Mouse (Mus musculus) liver, embryonic 13.5 days (tissue): ENCODE measurements around the gene Bach2. TPM values are rescaled to one million over a fixed set of nuclear protein-coding genes. Genes with fewer than 3 reads are reported as not detected.

Experiments used
- ATAC-seq: fragments of 200-750 bp; cut with Nextera tagmentation; 2 replicates; pipeline ENCODE4 v1.8.0; 2017; ENCODE audit warnings: low read depth, mild to moderate bottlenecking, moderate number of reproducible peaks, moderate library complexity
- DNase-seq: peaks from one replicate; pipeline ENCODE4 v3.0.0; 2022
- H3K27ac ChIP-seq: fragments of 300-500 bp; sonication (generic); 2 replicates; pipeline ENCODE4 v1.5.1; 2015; ENCODE audit warnings: moderate library complexity, mild to moderate bottlenecking, inconsistent platforms
- H3K27me3 ChIP-seq: fragments of 300-500 bp; sonication (generic); 2 replicates; pipeline ENCODE4 v1.6.1; 2015; ENCODE audit warnings: mild to moderate bottlenecking, inconsistent platforms
- H3K36me3 ChIP-seq: fragments of 300-500 bp; sonication (generic); 2 replicates; pipeline ENCODE4 v1.6.1; 2015; ENCODE audit warnings: mild to moderate bottlenecking, inconsistent platforms
- H3K4me1 ChIP-seq: fragments of 300-500 bp; sonication (generic); replicated peaks from 2 replicates; pipeline ENCODE4 v1.6.1; 2015; ENCODE audit warnings: inconsistent platforms
- H3K4me2 ChIP-seq: fragments of 300-500 bp; sonication (generic); 2 replicates; pipeline ENCODE4 v1.6.1; 2015; ENCODE audit warnings: inconsistent platforms, mild to moderate bottlenecking, moderate library complexity
- H3K4me3 ChIP-seq: fragments of 300-500 bp; sonication (generic); replicated peaks from 2 replicates; pipeline ENCODE4 v1.5.1; 2015; ENCODE audit warnings: mild to moderate bottlenecking, inconsistent platforms
- H3K9ac ChIP-seq: fragments of 300-500 bp; sonication (generic); 2 replicates; pipeline ENCODE4 v1.6.1; 2015; ENCODE audit warnings: mild to moderate bottlenecking, inconsistent platforms
- H3K9me3 ChIP-seq: fragments of 300-500 bp; sonication (generic); replicated peaks from 2 replicates; pipeline ENCODE4 v1.6.1; 2016; ENCODE audit warnings: inconsistent platforms
- WGBS: fragments of 180-500 bp; shearing (Covaris S2); methylation state at CpG from one replicate; pipeline ENCODE4 v1.1.7; 2015; ENCODE audit not compliant: insufficient replicate concordance; 5-methylcytosine and 5-hydroxymethylcytosine counted together
- polyA plus RNA-seq: library from polyadenylated mRNA; unstranded; fragments of >200 nt; fragmentation: Nextera tagmentation; extraction: Ambion mirVana; gene quantifications from 2 replicates; pipeline ENCODE4 v1.2.1, GENCODE M21; 2015

Bach2 gene
- polyA plus RNA-seq, 1 experiment from 2014 or later = 1.2 TPM

GRCm38 (mm10) chr4:32209995-32210394 lies 28.6 kb upstream of the Bach2 start:
- no peaks in the 10 kb centered on the region for H3K27me3 ChIP-seq
- ATAC-seq (no peak), DNase-seq (no peak)
- no peaks in the 10 kb centered on the region for H3K36me3 ChIP-seq
- H3K4me2 ChIP-seq = no peak overlapping the region
- peaks cover 38% of the 10 kb centered on the region for H3K4me1 ChIP-seq
- no peak overlapping the region for H3K4me3 ChIP-seq
- H3K9me3 ChIP-seq = no peaks in the 10 kb centered on the region
- 49% methylated on average over 2 of the region's 2 CpGs for WGBS
- H3K9ac ChIP-seq = no peak overlapping the region
- H3K27ac ChIP-seq = no peak overlapping the region

GRCm38 (mm10) chr4:32210424-32211184 lies 28.0 kb upstream of the Bach2 start:
- no peak overlapping the region for H3K4me2 ChIP-seq
- no peaks in the 10 kb centered on the region for H3K36me3 ChIP-seq
- WGBS = 59% methylated on average over 9 of the region's 9 CpGs
- H3K27me3 ChIP-seq = no peaks in the 10 kb centered on the region
- DNase-seq (no peak), ATAC-seq (no peak)
- no peak overlapping the region for H3K4me3 ChIP-seq
- H3K9me3 ChIP-seq = no peaks in the 10 kb centered on the region
- no peak overlapping the region for H3K27ac ChIP-seq
- H3K4me1 ChIP-seq = peaks cover 32% of the 10 kb centered on the region
- no peak overlapping the region for H3K9ac ChIP-seq

- ATAC-seq = no peak
- no peaks in the 10 kb centered on the region for H3K27me3 ChIP-seq
Observed at GRCm38 (mm10) chr4:32212593-32212992, 26.0 kb upstream of the Bach2 start.

GRCm38 (mm10) chr4:32216466-32216865 lies 22.1 kb upstream of the Bach2 start:
- Histone ChIP-seq H3K4me2 (no peak overlapping the region), H3K9me3 (no peaks in the 10 kb centered on the region), H3K9ac (no peak overlapping the region), H3K27ac (no peak overlapping the region), H3K36me3 (no peaks in the 10 kb centered on the region), H3K4me3 (no peak overlapping the region), H3K27me3 (no peaks in the 10 kb centered on the region), H3K4me1 (no peaks in the 10 kb centered on the region)
- 64% methylated on average over 4 of the region's 4 CpGs for WGBS
- DNase-seq (no peak), ATAC-seq (no peak)

More at GRCm38 (mm10) chr4:32212593-32212992, 26.0 kb upstream of the Bach2 start:
- Histone ChIP-seq H3K4me3 (no peak overlapping the region), H3K27ac (no peak overlapping the region), H3K4me2 (no peak overlapping the region), H3K9ac (no peak overlapping the region), H3K36me3 (no peaks in the 10 kb centered on the region), H3K4me1 (peaks cover 12% of the 10 kb centered on the region), H3K9me3 (no peaks in the 10 kb centered on the region)
- no peak for DNase-seq

- ATAC-seq = no peak
- no peaks in the 10 kb centered on the region for H3K36me3 ChIP-seq
- DNase-seq = no peak
- H3K9me3 ChIP-seq = no peaks in the 10 kb centered on the region
- WGBS = 74% methylated on average over 3 of the region's 3 CpGs
- H3K9ac ChIP-seq = no peak overlapping the region
- H3K27me3 ChIP-seq = no peaks in the 10 kb centered on the region
- H3K27ac ChIP-seq = no peak overlapping the region
- H3K4me2 ChIP-seq = no peak overlapping the region
- no peak overlapping the region for H3K4me3 ChIP-seq
- no peaks in the 10 kb centered on the region for H3K4me1 ChIP-seq
Observed at GRCm38 (mm10) chr4:32217016-32217415, 21.6 kb upstream of the Bach2 start.

- no peaks in the 10 kb centered on the region for H3K36me3 ChIP-seq
Observed at GRCm38 (mm10) chr4:32217593-32217992, 21.0 kb upstream of the Bach2 start.

GRCm38 (mm10) chr4:32218371-32218770 lies 20.2 kb upstream of the Bach2 start:
- H3K4me1 ChIP-seq = no peaks in the 10 kb centered on the region
- H3K9ac ChIP-seq = no peak overlapping the region
- H3K27me3 ChIP-seq = no peaks in the 10 kb centered on the region
- no peaks in the 10 kb centered on the region for H3K9me3 ChIP-seq
- no peak overlapping the region for H3K4me3 ChIP-seq
- no peak for DNase-seq
- no peak overlapping the region for H3K4me2 ChIP-seq
- no peak overlapping the region for H3K27ac ChIP-seq
- ATAC-seq = no peak
- no peaks in the 10 kb centered on the region for H3K36me3 ChIP-seq
- WGBS = 61% methylated on average over 4 of the region's 4 CpGs

More at GRCm38 (mm10) chr4:32217593-32217992, 21.0 kb upstream of the Bach2 start:
- DNase-seq (no peak), ATAC-seq (no peak)
- Histone ChIP-seq H3K4me3 (no peak overlapping the region), H3K27ac (no peak overlapping the region), H3K4me2 (no peak overlapping the region), H3K27me3 (no peaks in the 10 kb centered on the region), H3K9me3 (no peaks in the 10 kb centered on the region), H3K4me1 (no peaks in the 10 kb centered on the region), H3K9ac (no peak overlapping the region)
- 82% methylated on average over 12 of the region's 12 CpGs for WGBS

- Histone ChIP-seq H3K4me1 (no peaks in the 10 kb centered on the region), H3K4me2 (no peak overlapping the region), H3K9me3 (no peaks in the 10 kb centered on the region), H3K27ac (no peak overlapping the region), H3K27me3 (no peaks in the 10 kb centered on the region), H3K4me3 (no peak overlapping the region), H3K9ac (no peak overlapping the region), H3K36me3 (no peaks in the 10 kb centered on the region)
- 69% methylated on average over 10 of the region's 10 CpGs for WGBS
- DNase-seq (no peak), ATAC-seq (no peak)
Observed at GRCm38 (mm10) chr4:32219428-32220128, 19.0 kb upstream of the Bach2 start.

GRCm38 (mm10) chr4:32220129-32220491 lies 18.5 kb upstream of the Bach2 start:
- Histone ChIP-seq H3K9ac (no peak overlapping the region), H3K4me1 (no peaks in the 10 kb centered on the region), H3K27me3 (no peaks in the 10 kb centered on the region), H3K27ac (no peak overlapping the region), H3K36me3 (no peaks in the 10 kb centered on the region), H3K4me2 (no peak overlapping the region), H3K9me3 (no peaks in the 10 kb centered on the region), H3K4me3 (no peak overlapping the region)
- no peak for ATAC-seq
- DNase-seq = no peak
- 84% methylated on average over 4 of the region's 4 CpGs for WGBS

GRCm38 (mm10) chr4:32220961-32221360 lies 17.6 kb upstream of the Bach2 start:
- ATAC-seq (no peak), DNase-seq (no peak)
- Histone ChIP-seq H3K4me1 (no peaks in the 10 kb centered on the region), H3K9me3 (no peaks in the 10 kb centered on the region), H3K4me2 (no peak overlapping the region), H3K27me3 (no peaks in the 10 kb centered on the region), H3K9ac (no peak overlapping the region), H3K4me3 (no peak overlapping the region), H3K36me3 (no peaks in the 10 kb centered on the region), H3K27ac (no peak overlapping the region)
- WGBS = 70% methylated on average over 6 of the region's 6 CpGs

- H3K27me3 ChIP-seq = 0 out of 2 replicates have a peak, but pooled peaks cover 3% of the 10 kb centered on the region
- no peaks in the 10 kb centered on the region for H3K36me3 ChIP-seq
- H3K4me3 ChIP-seq = no peak overlapping the region
- no peaks in the 10 kb centered on the region for H3K4me1 ChIP-seq
- DNase-seq = no peak
- no peaks in the 10 kb centered on the region for H3K9me3 ChIP-seq
- no peak overlapping the region for H3K27ac ChIP-seq
- no peak overlapping the region for H3K4me2 ChIP-seq
- no peak for ATAC-seq
- no peak overlapping the region for H3K9ac ChIP-seq
Observed at GRCm38 (mm10) chr4:32223563-32223962, 15.0 kb upstream of the Bach2 start.

GRCm38 (mm10) chr4:32225191-32225590 lies 13.4 kb upstream of the Bach2 start:
- Histone ChIP-seq H3K27ac (no peak overlapping the region), H3K9ac (no peak overlapping the region), H3K27me3 (0 out of 2 replicates have a peak, but pooled peaks cover 3% of the 10 kb centered on the region), H3K4me2 (no peak overlapping the region), H3K4me3 (no peak overlapping the region), H3K36me3 (no peaks in the 10 kb centered on the region), H3K4me1 (no peaks in the 10 kb centered on the region), H3K9me3 (no peaks in the 10 kb centered on the region)
- DNase-seq = no peak
- no peak for ATAC-seq
- WGBS = 70% methylated on average over 2 of the region's 2 CpGs
